Mouse (Mus musculus): ENCODE results near the gene Pcbp3. TPM values are rescaled to one million over a fixed set of nuclear protein-coding genes. Genes with fewer than 3 reads are reported as not detected.

The Pcbp3 gene
- total and polyA plus RNA-seq, 3 experiments = not detected

- H3K27ac ChIP-seq (ENCODE audit: insufficient read depth, low read depth) = no peak overlapping the region
- TF ChIP-seq CTCF (conservative IDR thresholded peaks at IDR 0.05 in 1 of 2, IDR thresholded peaks at IDR 0.05 in 1 of 2; ENCODE audit: low read depth in 2 of 2, low read length in 2 of 2) (peak; percentile 52 to 81), SMC3 (IDR thresholded peaks at IDR 0.05; ENCODE audit: low read depth, low read length) (peak; percentile 57), RAD21 (IDR thresholded peaks at IDR 0.05; ENCODE audit: low read depth, low read length) (peak; percentile 77), EP300 (IDR thresholded peaks at IDR 0.05; ENCODE audit: low read length) (no peak)
- H3K4me3 ChIP-seq (replicated peaks in 1 of 3; ENCODE audit: low read depth in 2 of 3, low read length in 2 of 3, poor library complexity in 1 of 3) = no peak overlapping the region
- peaks cover 93% of the 10 kb centered on the region for H3K27me3 ChIP-seq (replicated peaks)
- no peaks in the 10 kb centered on the region for H3K9me3 ChIP-seq (replicated peaks; ENCODE audit: low read length)
- H3K36me3 ChIP-seq (replicated peaks in 1 of 2; ENCODE audit: control insufficient read depth in 1 of 2, insufficient read depth in 1 of 2, low read length in 1 of 2) = no peaks in the 10 kb centered on the region
- no peaks in the 10 kb centered on the region for H3K79me2 ChIP-seq (replicated peaks; ENCODE audit: control insufficient read depth, extremely low read depth, insufficient read depth, poor library complexity, severe bottlenecking)
- dilution Hi-C loops (cut with MboI; ENCODE audit: extremely low pct_ligation_motif_present, extremely low pct_unique_long_range_greater_than_20kb, low sequenced_read_pairs) = no loop called here
- H3K4me2 ChIP-seq (ENCODE audit: insufficient read depth, low read depth, poor library complexity, severe bottlenecking) = no peak overlapping the region
- H3K4me1 ChIP-seq (ENCODE audit: control insufficient read depth in 1 of 2, insufficient read depth in 2 of 2) = no peaks in the 10 kb centered on the region
- DNase-seq (ENCODE audit: extremely low read depth) = peak; percentile 40
- no peak overlapping the region for H3K9ac ChIP-seq (ENCODE audit: insufficient read depth, low read depth)
- in situ Hi-C loops (cut with MboI; ENCODE audit: low pct_ligation_motif_present, low pct_unique_long_range_greater_than_20kb, low sequenced_read_pairs) = no loop called here
Measured at GRCm38 (mm10) chr10:76791475-76791874, 170.2 kb downstream of the Pcbp3 start.

- Histone ChIP-seq H3K4me1 (ENCODE audit: control insufficient read depth in 1 of 2, insufficient read depth in 2 of 2) (peaks cover 0 to 2% of the 10 kb centered on the region in 2 experiments; a peak in 1 of 4 replicates), H3K9me3 (replicated peaks; ENCODE audit: low read length) (no peaks in the 10 kb centered on the region), H3K9ac (ENCODE audit: insufficient read depth, low read depth) (no peak overlapping the region), H3K27me3 (replicated peaks) (peaks cover 96% of the 10 kb centered on the region), H3K27ac (ENCODE audit: insufficient read depth, low read depth) (no peak overlapping the region), H3K4me3 (replicated peaks in 1 of 3; ENCODE audit: low read depth in 2 of 3, low read length in 2 of 3, poor library complexity in 1 of 3) (no peak overlapping the region), H3K4me2 (ENCODE audit: insufficient read depth, low read depth, poor library complexity, severe bottlenecking) (no peak overlapping the region), H3K36me3 (replicated peaks in 1 of 2; ENCODE audit: control insufficient read depth in 1 of 2, insufficient read depth in 1 of 2, low read length in 1 of 2) (no peaks in the 10 kb centered on the region), H3K79me2 (replicated peaks; ENCODE audit: control insufficient read depth, extremely low read depth, insufficient read depth, poor library complexity, severe bottlenecking) (no peaks in the 10 kb centered on the region)
- DNase-seq (ENCODE audit: extremely low read depth) = no peak
- no peak for TF ChIP-seq EP300 (IDR thresholded peaks at IDR 0.05; ENCODE audit: low read length)
- no peak for TF ChIP-seq IRF4 (IDR thresholded peaks at IDR 0.05; ENCODE audit: low read depth, low read length)
- TF ChIP-seq ZNF384 (IDR thresholded peaks at IDR 0.05; ENCODE audit: low read depth, low read length) = no peak
- no peak for TF ChIP-seq HCFC1 (IDR thresholded peaks at IDR 0.05; ENCODE audit: low read depth, low read length)
- TF ChIP-seq TBP (conservative IDR thresholded peaks at IDR 0.05; ENCODE audit: low read depth, low read length) = no peak
- TF ChIP-seq TCF12 (IDR thresholded peaks at IDR 0.05; ENCODE audit: low read depth, low read length) = no peak
- no peak for TF ChIP-seq JUN (IDR thresholded peaks at IDR 0.05; ENCODE audit: insufficient read depth, low read depth, low read length)
- no peak for TF ChIP-seq ELF1 (IDR thresholded peaks at IDR 0.05; ENCODE audit: low read depth, low read length)
- no peak for TF ChIP-seq ZC3H11A (IDR thresholded peaks at IDR 0.05; ENCODE audit: low read depth, low read length)
- TF ChIP-seq POLR2AphosphoS2 (IDR thresholded peaks at IDR 0.05; ENCODE audit: low read depth, low read length) = no peak
- TF ChIP-seq PAX5 (IDR thresholded peaks at IDR 0.05; ENCODE audit: low read length) = no peak
- TF ChIP-seq CHD2 (IDR thresholded peaks at IDR 0.05; ENCODE audit: low read length) = no peak
- TF ChIP-seq USF1 (IDR thresholded peaks at IDR 0.05; ENCODE audit: low read depth, low read length) = no peak
- TF ChIP-seq JUND (conservative IDR thresholded peaks at IDR 0.05; ENCODE audit: low read depth, low read length) = no peak
- no peak for TF ChIP-seq E2F4 (IDR thresholded peaks at IDR 0.05; ENCODE audit: insufficient replicate concordance, low read depth, low read length)
- in situ Hi-C loops (cut with MboI; ENCODE audit: low pct_ligation_motif_present, low pct_unique_long_range_greater_than_20kb, low sequenced_read_pairs) (no loop called here), dilution Hi-C loops (cut with MboI; ENCODE audit: extremely low pct_ligation_motif_present, extremely low pct_unique_long_range_greater_than_20kb, low sequenced_read_pairs) (no loop called here)
Measured at GRCm38 (mm10) chr10:76789885-76790284, 171.8 kb downstream of the Pcbp3 start.

Data from CH12.LX (cell line).